9 mouse cellular contexts compared by ENCODE assay signal in genomic region chr15:83583419-83584156, GRCm38 (mm10). TPM values are rescaled to one million over a fixed set of nuclear protein-coding genes. Genes with fewer than 3 reads are reported as not detected.
DNase-seq lines count a peak whose midpoint lies in the region; ATAC-seq and TF ChIP-seq lines count a peak whose summit lies in the region.
"Had no signal": no experiment of that assay in that cellular context is flagged by ENCODE, and none has a peak within 500 bp of the region (broad histone marks: within the 10 kb centered on the region; RNA-seq: fewer than 3 reads in every experiment).

No protein-coding gene starts in this region.

- H3K9ac ChIP-seq in heart, adult 2 months (ENCODE audit: low read depth, low read length), result no peak overlapping the region
- no peak overlapping the region for H3K9ac ChIP-seq in lung, postnatal 0 days (replicated peaks; ENCODE audit: low read depth)
- H3K9ac ChIP-seq: limb, embryonic 12.5 days had no signal

- peak; percentile 39 to 69 for DNase-seq in heart, adult 2 months
- no peak for DNase-seq in heart, postnatal 25 days (ENCODE audit: low spot score)
- peak; percentile 43 for DNase-seq in CD4-positive helper T cell, adult 2 months (ENCODE audit: low read depth, low spot score)
- DNase-seq in heart, postnatal 10 days, result peak; percentile 53 to 76
- DNase-seq in lung, postnatal 0 days (ENCODE audit: low spot score), result peak; percentile 73
- DNase-seq in thymus, postnatal 36 days, result peak; percentile 58 to 61
- DNase-seq in c-Kit-positive CD71-positive TER-119-positive erythroid progenitor cells, embryonic 14.5 days (ENCODE audit: low spot score), result no peak

- no peaks in the 10 kb centered on the region for H3K27me3 ChIP-seq in heart, adult 2 months (ENCODE audit: control insufficient read depth, insufficient read depth, low read length)
- H3K27me3 ChIP-seq in lung, postnatal 0 days (replicated peaks; ENCODE audit: insufficient read depth, low read length), result no peaks in the 10 kb centered on the region
- H3K27me3 ChIP-seq: limb, embryonic 12.5 days had no signal

- WGBS in heart, adult 2 months, result 72% methylated on average over 8 of the region's 8 CpGs
- WGBS in lung, postnatal 0 days, result 80% methylated on average over 8 of the region's 8 CpGs

- intact Hi-C loops in heart, adult 2 months (cut with DNase I), result no loop called here
- intact Hi-C loops in heart, postnatal 25 days (cut with DNase I), result no loop called here
- intact Hi-C loops in heart, postnatal 10 days (cut with DNase I), result no loop called here

- peak; percentile 80 for TF ChIP-seq CTCF in heart, adult 2 months (IDR thresholded peaks at IDR 0.05)
- peak; percentile 66 for TF ChIP-seq CTCF in bone marrow macrophage, adult 2 months (IDR thresholded peaks at IDR 0.05; ENCODE audit: low read depth, low read length)
- TF ChIP-seq CTCF in lung, postnatal 0 days (IDR thresholded peaks at IDR 0.05), result peak; percentile 78

- TF ChIP-seq EP300 in heart, adult 2 months (IDR thresholded peaks at IDR 0.05; ENCODE audit: insufficient read depth, low read depth, low read length), result no peak
- TF ChIP-seq EP300 in lung, postnatal 0 days (IDR thresholded peaks at IDR 0.05), result no peak

- peak; percentile 61 for ATAC-seq in lung, postnatal 0 days

- no peaks in the 10 kb centered on the region for H3K9me3 ChIP-seq in lung, postnatal 0 days (ENCODE audit: low read length)

- no peaks in the 10 kb centered on the region for H3K36me3 ChIP-seq in heart, adult 2 months (ENCODE audit: control insufficient read depth, insufficient read depth, low read length)
- peaks cover 22% of the 10 kb centered on the region for H3K36me3 ChIP-seq in lung, postnatal 0 days (ENCODE audit: insufficient read depth, low read length)

- no peak for TF ChIP-seq POLR2A in heart, adult 2 months (IDR thresholded peaks at IDR 0.05; ENCODE audit: insufficient read depth, low read depth, low read length)
- no peak for TF ChIP-seq POLR2A in bone marrow macrophage, adult 2 months (IDR thresholded peaks at IDR 0.05; ENCODE audit: borderline replicate concordance, low read depth, low read length)

- H3K27ac ChIP-seq in heart, adult 2 months, result no peak overlapping the region
- H3K27ac ChIP-seq in bone marrow macrophage, adult 2 months (ENCODE audit: insufficient read depth, low read depth, low read length), result no peak overlapping the region
- H3K27ac ChIP-seq in lung, postnatal 0 days (ENCODE audit: low read length), result no peak overlapping the region
- H3K27ac ChIP-seq: limb, embryonic 12.5 days had no signal

- no peak overlapping the region for H3K4me3 ChIP-seq in heart, adult 2 months
- H3K4me3 ChIP-seq in bone marrow macrophage, adult 2 months (ENCODE audit: insufficient read depth, low read length), result no peak overlapping the region
- H3K4me3 ChIP-seq in lung, postnatal 0 days (ENCODE audit: low read depth, low read length), result no peak overlapping the region
- H3K4me3 ChIP-seq: limb, embryonic 12.5 days had no signal

- no peak overlapping the region for H3K4me2 ChIP-seq in lung, postnatal 0 days (replicated peaks; ENCODE audit: low read depth, low read length)
- H3K4me2 ChIP-seq: limb, embryonic 12.5 days had no signal

- no peaks in the 10 kb centered on the region for H3K79me2 ChIP-seq in heart, adult 2 months (replicated peaks; ENCODE audit: control insufficient read depth, insufficient read depth, low read length)

- H3K4me1 ChIP-seq in heart, adult 2 months (ENCODE audit: control insufficient read depth, insufficient read depth, low read length), result no peaks in the 10 kb centered on the region
- no peaks in the 10 kb centered on the region for H3K4me1 ChIP-seq in bone marrow macrophage, adult 2 months (ENCODE audit: control insufficient read depth, insufficient read depth, low read length)
- no peaks in the 10 kb centered on the region for H3K4me1 ChIP-seq in lung, postnatal 0 days (ENCODE audit: insufficient read depth, low read depth, low read length)
- H3K4me1 ChIP-seq: limb, embryonic 12.5 days had no signal

RNA-seq across cellular contexts. Expression of gene Ttll12, which starts 11.4 kb away (rescaled TPM):
- total RNA-seq in heart, adult 2 months (2021), result 1 to 10 TPM; 4.5 to 5.5 TPM
- polyA plus RNA-seq in heart, adult 2 months (2012; rRNA removed), result 9.9 and 10.6 TPM in 2 replicates
- total RNA-seq in heart, postnatal 25 days (2021), result 1 to 10 TPM; 5.5 to 6.1 TPM
- 11.2 and 14.1 TPM in 2 replicates for polyA plus RNA-seq in bone marrow macrophage, adult 2 months (2012; ENCODE audit: insufficient read depth, insufficient read length, missing spikeins)
- 1 to 10 TPM; 6.4 to 9.0 TPM for total RNA-seq in heart, postnatal 10 days (2021)
- polyA plus RNA-seq in lung, postnatal 0 days (2015; fragmentation: Nextera tagmentation; extraction: Ambion mirVana), result 12.3 TPM in 2 replicates

RNA-seq across cellular contexts. Expression of gene Mcat, which starts 20.0 kb away (rescaled TPM):
- 10 to 100 TPM; 38.7 to 40.8 TPM for total RNA-seq in heart, adult 2 months (2021)
- 32.2 and 41.4 TPM in 2 replicates for polyA plus RNA-seq in heart, adult 2 months (2012; rRNA removed)
- 10 to 100 TPM; 36.6 to 39.6 TPM for total RNA-seq in heart, postnatal 25 days (2021)
- polyA plus RNA-seq in bone marrow macrophage, adult 2 months (2012; ENCODE audit: insufficient read depth, insufficient read length, missing spikeins), result 7.3 and 8.6 TPM in 2 replicates
- total RNA-seq in heart, postnatal 10 days (2021), result 10 to 100 TPM; 31.9 to 34.1 TPM
- polyA plus RNA-seq in lung, postnatal 0 days (2015; fragmentation: Nextera tagmentation; extraction: Ambion mirVana), result 22.8 and 24.7 TPM in 2 replicates

RNA-seq across cellular contexts. Expression of gene Tspo, which starts 20.2 kb away (rescaled TPM):
- 10 to 100 TPM; 61.2 to 61.8 TPM for total RNA-seq in heart, adult 2 months (2021)
- 101 and 154 TPM in 2 replicates for polyA plus RNA-seq in heart, adult 2 months (2012; rRNA removed)
- 10 to 100 TPM; 61.7 to 65.1 TPM for total RNA-seq in heart, postnatal 25 days (2021)
- polyA plus RNA-seq in bone marrow macrophage, adult 2 months (2012; ENCODE audit: insufficient read depth, insufficient read length, missing spikeins), result 203 and 204 TPM in 2 replicates
- total RNA-seq in heart, postnatal 10 days (2021), result 10 to 100 TPM; 81.5 to 89.5 TPM
- 343 and 439 TPM in 2 replicates for polyA plus RNA-seq in lung, postnatal 0 days (2015; fragmentation: Nextera tagmentation; extraction: Ambion mirVana)

RNA-seq across cellular contexts. Expression of gene Bik, which starts 56.9 kb away (rescaled TPM):
- 10 to 100 TPM in 1 of 2 experiments, 1 to 10 TPM in 1; 8.3 to 10.9 TPM for total RNA-seq in heart, adult 2 months (2021)
- 11.7 and 21.8 TPM in 2 replicates for polyA plus RNA-seq in heart, adult 2 months (2012; rRNA removed)
- 10 to 100 TPM in 1 of 2 experiments, 1 to 10 TPM in 1; 9.3 to 11.8 TPM for total RNA-seq in heart, postnatal 25 days (2021)
- polyA plus RNA-seq in bone marrow macrophage, adult 2 months (2012; ENCODE audit: insufficient read depth, insufficient read length, missing spikeins), result 1.2 TPM in 1 of 2 replicates, not detected in the other
- 10 to 100 TPM; 19.4 to 19.7 TPM for total RNA-seq in heart, postnatal 10 days (2021)
- 33.8 and 34.6 TPM in 2 replicates for polyA plus RNA-seq in lung, postnatal 0 days (2015; fragmentation: Nextera tagmentation; extraction: Ambion mirVana)

Comparison
In these comparisons a context has a peak if more than half of its experiments do, and no peak if none do; other contexts are left out.
1. DNase-seq: peak in heart, adult 2 months (2 of 2), CD4-positive helper T cell, adult 2 months (single experiment), heart, postnatal 10 days (2 of 2), lung, postnatal 0 days (single experiment) and thymus, postnatal 36 days (2 of 2); none in heart, postnatal 25 days (single experiment) and c-Kit-positive CD71-positive TER-119-positive erythroid progenitor cells, embryonic 14.5 days (single experiment).
2. Peak in every context shown above with its lines, with median percentiles within 50 percentile points of each other: CTCF ChIP-seq.